Mouse (Mus musculus) C2C12 (cell line): Measurements from ENCODE around the gene Trim40.

Source experiments
- CTCF ChIP-seq: IDR thresholded peaks from one replicate; pipeline ENCODE4 v1.5.1; 2011; ENCODE audit not compliant: control insufficient read depth, insufficient read depth, insufficient read length
- USF1 ChIP-seq: IDR thresholded peaks from one replicate; pipeline ENCODE4 v1.6.1; 2011; ENCODE audit warnings: low read depth, mild to moderate bottlenecking, control low read depth, moderate library complexity

DNA sequence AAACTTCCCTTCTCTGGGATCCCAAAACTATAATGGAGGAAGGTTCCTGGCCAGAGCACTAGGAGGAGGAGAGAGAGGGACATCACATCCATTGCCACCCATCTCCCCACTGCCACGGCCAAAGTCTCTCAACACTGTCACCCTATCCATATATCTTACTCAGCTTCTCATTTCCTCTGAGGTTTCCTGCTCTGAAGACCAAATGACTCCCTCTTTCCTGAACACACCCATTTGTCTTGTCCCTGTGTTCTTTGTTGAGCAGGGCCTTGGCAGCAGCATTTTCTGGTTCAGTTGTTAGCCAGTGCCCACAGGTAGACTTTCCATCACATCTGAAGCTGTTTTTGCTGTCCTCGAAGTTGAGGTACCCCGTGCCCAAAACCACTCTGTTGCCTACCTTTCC lies 31.7 kb downstream of the Trim40 start:
- TF ChIP-seq CTCF (no peak), USF1 (no peak)
